Mouse (Mus musculus) thymus, postnatal 14 days (tissue): ENCODE data around the gene Gm21775.
"Not testable (repeated sequence)": the region's sequence is repeated elsewhere in the genome, so short reads cannot be mapped to it uniquely, and the experiment has no call there.

ENCODE experiments used
- DNase-seq: peaks from one replicate; pipeline ENCODE4 v3.0.0; 2021

Gene Gm21775

DNA sequence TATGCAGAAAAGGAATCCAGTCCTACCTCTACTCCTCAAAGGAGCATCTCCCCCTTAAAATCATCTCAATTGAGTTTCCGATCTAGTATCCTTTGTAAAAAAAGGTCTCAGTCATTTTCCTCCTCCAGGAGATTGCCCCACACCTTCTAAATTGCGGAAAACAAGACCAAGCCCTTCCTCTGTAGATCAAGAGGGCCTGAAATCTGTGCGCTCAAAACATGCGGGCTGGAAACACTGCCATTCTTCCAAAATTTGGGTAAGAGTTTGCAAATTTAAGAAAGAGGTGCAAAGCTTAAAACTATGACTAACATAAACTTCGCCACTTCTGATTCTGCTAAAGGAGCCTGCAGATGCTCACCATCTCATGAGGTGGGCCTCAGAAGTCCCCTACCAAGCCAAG is at the start of gene Gm21775:
Gm21775 (plus strand) TSS at position 301 of the 400 bp plus-strand sequence.
- DNase-seq = not testable (repeated sequence)

DNA sequence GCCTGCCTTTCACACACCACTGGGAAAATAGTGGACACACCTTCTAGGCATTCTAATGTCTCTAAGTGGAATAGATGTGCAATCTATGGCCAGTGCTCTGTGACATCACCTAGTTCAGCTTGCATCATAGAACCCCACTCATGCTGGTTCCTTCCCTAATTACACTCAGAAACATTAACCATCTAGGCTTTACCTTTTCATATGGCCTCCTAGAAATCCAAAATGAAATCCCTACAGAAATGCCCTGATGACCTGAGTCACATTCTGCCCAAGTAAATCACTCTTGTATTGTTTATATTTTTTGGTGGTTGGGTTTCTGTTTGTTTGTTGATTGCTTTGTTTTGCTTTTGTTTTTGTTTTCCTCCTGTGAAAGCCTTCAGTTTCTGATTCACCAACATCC is 17.3 kb upstream of the Gm21775 start, which contains the start of gene Gm20737:
Gm20737 (minus strand) TSS at position 101 of the 400 bp plus-strand sequence.
- DNase-seq = not testable (repeated sequence)
